Mouse (Mus musculus) embryonic fibroblast, embryonic 13.5 days (primary cell): ENCODE results near the gene Fancd2os.

Experiments
- CTCF ChIP-seq: IDR thresholded peaks from 2 replicates; pipeline ENCODE4 v1.5.1; 2011; ENCODE audit warnings: mild to moderate bottlenecking, control low read depth, low read length, moderate library complexity, borderline replicate concordance; ENCODE audit not compliant: insufficient read depth
- POLR2A ChIP-seq: IDR thresholded peaks from 2 replicates; pipeline ENCODE4 v1.6.1; 2011; ENCODE audit warnings: low read depth, mild to moderate bottlenecking, control low read depth, low read length, moderate library complexity

DNA sequence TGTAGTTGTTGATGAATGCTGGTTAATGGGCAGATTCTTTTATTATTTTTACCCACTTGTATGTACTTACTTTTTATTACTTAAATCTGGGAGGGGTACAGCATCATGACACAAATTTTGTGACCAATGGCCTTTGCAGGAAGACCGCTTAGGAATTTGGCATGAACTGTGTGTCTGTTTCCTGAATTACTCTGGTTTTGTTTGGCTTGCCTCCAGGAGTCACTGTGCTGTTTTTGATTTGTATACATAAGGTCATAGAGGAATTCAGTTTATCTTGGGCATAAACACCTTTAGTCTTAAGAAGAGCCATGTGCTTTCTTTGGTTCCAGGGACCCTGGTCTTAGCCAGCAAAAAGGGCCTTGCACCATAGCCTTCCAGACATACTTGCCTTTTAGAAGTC is 36.0 kb downstream of the Fancd2os start:
- TF ChIP-seq CTCF (no peak), POLR2A (no peak)
